Mouse (Mus musculus): ENCODE results near the gene Rhot1. TPM values are rescaled to one million over a fixed set of nuclear protein-coding genes. Genes with fewer than 3 reads are reported as not detected.

Rhot1 gene
- 20.7 and 21.3 TPM in 2 replicates for polyA plus RNA-seq (2015; fragmentation: Nextera tagmentation; extraction: Ambion mirVana)

GRCm38 (mm10) chr11:80208860-80209800 lies at the start of gene Rhot1:
Gene Rhot1, plus strand, starts transcription at chr11:80209019.
- Histone ChIP-seq H3K36me3 (ENCODE audit: control insufficient read depth, insufficient read depth) (peaks cover 4% of the 10 kb centered on the region; the same call in 1 of the 2 replicates), H3K27ac (ENCODE audit: low read depth, low read length) (peak within 1 kb of the TSS; percentile 95), H3K4me3 (ENCODE audit: low read depth, low read length) (peak within 1 kb of the TSS; percentile 81), H3K9ac (ENCODE audit: low read depth, low read length) (peak within 1 kb of the TSS; percentile 80), H3K4me1 (replicated peaks; ENCODE audit: control insufficient read depth, insufficient read depth, low read length) (0 out of 2 replicates have a peak, but pooled peaks cover 4% of the 10 kb centered on the region), H3K9me3 (ENCODE audit: control insufficient read depth) (no peaks in the 10 kb centered on the region), H3K27me3 (replicated peaks; ENCODE audit: control insufficient read depth, insufficient read depth, low read length) (no peaks in the 10 kb centered on the region), H3K4me2 (replicated peaks; ENCODE audit: low read depth) (peak within 1 kb of the TSS; percentile 65)
- under 1% methylated on average over 77 of the region's 78 CpGs for WGBS
- ATAC-seq = peak; percentile 96
- TF ChIP-seq CTCF (IDR thresholded peaks at IDR 0.05; ENCODE audit: low read depth) = peak; percentile 97

DNA sequence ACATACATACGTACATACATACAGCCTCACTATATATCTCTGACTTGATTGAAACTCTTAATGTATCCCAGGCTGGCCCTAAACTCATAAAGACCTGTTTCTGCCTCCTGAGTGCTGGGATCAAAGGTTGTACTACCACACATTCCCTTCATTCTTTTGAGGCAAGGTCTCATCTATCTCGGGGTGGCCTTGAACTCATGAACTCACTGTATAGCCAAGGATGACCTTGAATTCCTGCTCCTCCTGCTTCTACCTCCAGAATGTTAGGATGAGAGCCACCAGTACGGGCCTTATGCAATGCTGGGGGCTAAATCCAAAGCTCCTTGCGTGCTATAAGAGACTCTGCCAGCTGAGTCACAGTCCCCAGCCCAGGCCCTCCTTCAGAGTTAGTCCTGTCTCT lies 47.8 kb upstream of the Rhot1 start:
- TF ChIP-seq CTCF (IDR thresholded peaks at IDR 0.05; ENCODE audit: low read depth) = no peak
- no peak overlapping the region for H3K27ac ChIP-seq (ENCODE audit: low read depth, low read length)
- 80% methylated on average over 4 of the region's 4 CpGs for WGBS
- H3K4me2 ChIP-seq (replicated peaks; ENCODE audit: low read depth) = no peak overlapping the region
- no peaks in the 10 kb centered on the region for H3K27me3 ChIP-seq (replicated peaks; ENCODE audit: control insufficient read depth, insufficient read depth, low read length)
- no peaks in the 10 kb centered on the region; the same call in 1 of the 2 replicates for H3K4me1 ChIP-seq (replicated peaks; ENCODE audit: control insufficient read depth, insufficient read depth, low read length)
- H3K9ac ChIP-seq (ENCODE audit: low read depth, low read length) = no peak overlapping the region
- H3K36me3 ChIP-seq (ENCODE audit: control insufficient read depth, insufficient read depth) = peaks cover 13% of the 10 kb centered on the region; the same call in 1 of the 2 replicates
- H3K4me3 ChIP-seq (ENCODE audit: low read depth, low read length) = no peak overlapping the region
- no peaks in the 10 kb centered on the region for H3K9me3 ChIP-seq (ENCODE audit: control insufficient read depth)
- ATAC-seq = no peak

GRCm38 (mm10) chr11:80163362-80164116 lies 45.3 kb upstream of the Rhot1 start:
- peaks cover 23% of the 10 kb centered on the region; the same call in 1 of the 2 replicates for H3K36me3 ChIP-seq (ENCODE audit: control insufficient read depth, insufficient read depth)
- no peaks in the 10 kb centered on the region for H3K27me3 ChIP-seq (replicated peaks; ENCODE audit: control insufficient read depth, insufficient read depth, low read length)
- H3K9ac ChIP-seq (ENCODE audit: low read depth, low read length) = no peak overlapping the region
- no peaks in the 10 kb centered on the region for H3K9me3 ChIP-seq (ENCODE audit: control insufficient read depth)
- no peak overlapping the region for H3K4me2 ChIP-seq (replicated peaks; ENCODE audit: low read depth)
- H3K4me1 ChIP-seq (replicated peaks; ENCODE audit: control insufficient read depth, insufficient read depth, low read length) = no peaks in the 10 kb centered on the region
- no peak for TF ChIP-seq CTCF (IDR thresholded peaks at IDR 0.05; ENCODE audit: low read depth)
- ATAC-seq = no peak
- H3K4me3 ChIP-seq (ENCODE audit: low read depth, low read length) = no peak overlapping the region
- WGBS = 71% methylated on average over 7 of the region's 7 CpGs
- no peak overlapping the region for H3K27ac ChIP-seq (ENCODE audit: low read depth, low read length)

DNA sequence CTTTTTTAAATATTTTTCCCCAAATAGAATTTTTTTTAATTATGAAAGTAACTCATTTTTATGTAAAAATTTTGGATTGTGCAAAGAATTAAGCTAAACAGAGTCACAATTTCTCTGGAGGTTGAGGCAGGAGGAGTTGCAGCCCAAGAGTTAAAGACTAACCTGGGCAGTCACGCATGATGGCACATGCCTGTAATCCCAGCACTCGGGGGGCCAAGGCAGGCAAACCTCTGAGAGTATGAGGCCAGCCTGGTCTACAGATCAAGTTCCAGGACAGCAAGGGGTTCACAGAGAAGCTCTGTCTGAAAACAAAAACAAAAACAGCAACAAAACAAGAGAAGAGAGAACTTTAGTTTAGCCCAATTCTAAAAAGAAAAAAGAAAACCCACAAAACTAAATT lies 44.6 kb upstream of the Rhot1 start:
- no peak overlapping the region for H3K9ac ChIP-seq (ENCODE audit: low read depth, low read length)
- H3K36me3 ChIP-seq (ENCODE audit: control insufficient read depth, insufficient read depth) = peaks cover 23% of the 10 kb centered on the region; the same call in 1 of the 2 replicates
- no peak overlapping the region for H3K4me2 ChIP-seq (replicated peaks; ENCODE audit: low read depth)
- TF ChIP-seq CTCF (IDR thresholded peaks at IDR 0.05; ENCODE audit: low read depth) = no peak
- no peaks in the 10 kb centered on the region for H3K4me1 ChIP-seq (replicated peaks; ENCODE audit: control insufficient read depth, insufficient read depth, low read length)
- ATAC-seq = no peak
- H3K4me3 ChIP-seq (ENCODE audit: low read depth, low read length) = no peak overlapping the region
- H3K27me3 ChIP-seq (replicated peaks; ENCODE audit: control insufficient read depth, insufficient read depth, low read length) = no peaks in the 10 kb centered on the region
- H3K9me3 ChIP-seq (ENCODE audit: control insufficient read depth) = no peaks in the 10 kb centered on the region
- no peak overlapping the region for H3K27ac ChIP-seq (ENCODE audit: low read depth, low read length)
- WGBS = 43% methylated on average over 2 of the region's 2 CpGs

- no peak for TF ChIP-seq CTCF (IDR thresholded peaks at IDR 0.05; ENCODE audit: low read depth)
- peaks cover 16% of the 10 kb centered on the region; the same call in 1 of the 2 replicates for H3K36me3 ChIP-seq (ENCODE audit: control insufficient read depth, insufficient read depth)
- H3K4me2 ChIP-seq (replicated peaks; ENCODE audit: low read depth) = no peak overlapping the region
- H3K9me3 ChIP-seq (ENCODE audit: control insufficient read depth) = no peaks in the 10 kb centered on the region
- no peaks in the 10 kb centered on the region for H3K4me1 ChIP-seq (replicated peaks; ENCODE audit: control insufficient read depth, insufficient read depth, low read length)
- no peak for ATAC-seq
- H3K4me3 ChIP-seq (ENCODE audit: low read depth, low read length) = no peak overlapping the region
- WGBS = 80% methylated on average over 9 of the region's 9 CpGs
- H3K27me3 ChIP-seq (replicated peaks; ENCODE audit: control insufficient read depth, insufficient read depth, low read length) = no peaks in the 10 kb centered on the region
- peak overlapping the region; percentile 77 for H3K27ac ChIP-seq (ENCODE audit: low read depth, low read length)
- no peak overlapping the region for H3K9ac ChIP-seq (ENCODE audit: low read depth, low read length)
Observed at GRCm38 (mm10) chr11:80168121-80168520, 40.7 kb upstream of the Rhot1 start.
